Mouse (Mus musculus) embryonic fibroblast, embryonic 13.5 days (primary cell): ENCODE measurements around the gene Mpp1.
"Not testable (repeated sequence)": the region's sequence is repeated elsewhere in the genome, so short reads cannot be mapped to it uniquely, and the experiment has no call there.

Experiments used
- CTCF ChIP-seq: IDR thresholded peaks from 2 replicates; pipeline ENCODE4 v1.5.1; 2011; ENCODE audit warnings: mild to moderate bottlenecking, control low read depth, low read length, moderate library complexity, borderline replicate concordance; ENCODE audit not compliant: insufficient read depth
- POLR2A ChIP-seq: IDR thresholded peaks from 2 replicates; pipeline ENCODE4 v1.6.1; 2011; ENCODE audit warnings: low read depth, mild to moderate bottlenecking, control low read depth, low read length, moderate library complexity

- TF ChIP-seq CTCF, POLR2A: not testable (repeated sequence)
Measured at GRCm38 (mm10) chrX:75143124-75143555, 12.3 kb upstream of the Mpp1 start.
